Mouse (Mus musculus) T-cell, adult 2 months (primary cell): ENCODE measurements at regions not wholly inside any gene's neighbourhood (a gene's known extent, or its start where the extent isn't known, plus 50 kb on each side); places are given as distances from the start of the nearest gene placed in this dataset.

ENCODE experiments used
- DNase-seq: peaks from one replicate; pipeline ENCODE4 v3.0.0; 2022; ENCODE audit warnings: low spot score

DNA sequence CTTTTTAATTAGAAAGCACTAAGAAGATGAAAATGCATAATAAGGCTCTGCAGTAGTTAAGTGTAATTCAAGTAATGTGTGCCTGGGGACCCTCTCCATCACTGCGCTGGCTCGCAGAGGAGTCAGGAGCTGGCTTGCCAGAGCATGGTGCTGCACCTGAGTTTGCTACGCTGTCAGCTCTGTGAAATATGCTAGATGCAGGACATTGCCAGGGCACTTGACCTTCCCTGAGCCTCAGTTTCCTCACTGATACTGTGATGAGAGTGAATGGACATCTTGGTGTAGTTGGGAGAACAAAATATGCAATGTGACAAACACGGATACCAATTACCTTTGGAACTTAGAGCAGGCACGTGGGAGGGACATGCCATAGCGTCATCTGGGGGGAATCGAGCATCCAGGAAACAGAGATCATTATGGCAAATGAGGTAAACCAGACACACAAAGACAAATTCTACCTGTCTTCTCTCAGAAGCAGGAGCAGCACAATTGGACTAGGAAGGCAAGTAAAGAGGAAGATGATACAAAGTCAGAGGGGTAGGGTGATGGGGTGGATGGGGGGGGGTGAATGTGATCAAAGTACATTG is 133.6 kb upstream of the Slco3a1 start:
- DNase-seq = no peak

- no peak for DNase-seq
Measured at GRCm38 (mm10) chr7:74687303-74688115, 132.9 kb upstream of the Slco3a1 start.

GRCm38 (mm10) chr7:74683979-74684378 is 129.4 kb upstream of the Slco3a1 start:
- peak; percentile 13 for DNase-seq

DNA sequence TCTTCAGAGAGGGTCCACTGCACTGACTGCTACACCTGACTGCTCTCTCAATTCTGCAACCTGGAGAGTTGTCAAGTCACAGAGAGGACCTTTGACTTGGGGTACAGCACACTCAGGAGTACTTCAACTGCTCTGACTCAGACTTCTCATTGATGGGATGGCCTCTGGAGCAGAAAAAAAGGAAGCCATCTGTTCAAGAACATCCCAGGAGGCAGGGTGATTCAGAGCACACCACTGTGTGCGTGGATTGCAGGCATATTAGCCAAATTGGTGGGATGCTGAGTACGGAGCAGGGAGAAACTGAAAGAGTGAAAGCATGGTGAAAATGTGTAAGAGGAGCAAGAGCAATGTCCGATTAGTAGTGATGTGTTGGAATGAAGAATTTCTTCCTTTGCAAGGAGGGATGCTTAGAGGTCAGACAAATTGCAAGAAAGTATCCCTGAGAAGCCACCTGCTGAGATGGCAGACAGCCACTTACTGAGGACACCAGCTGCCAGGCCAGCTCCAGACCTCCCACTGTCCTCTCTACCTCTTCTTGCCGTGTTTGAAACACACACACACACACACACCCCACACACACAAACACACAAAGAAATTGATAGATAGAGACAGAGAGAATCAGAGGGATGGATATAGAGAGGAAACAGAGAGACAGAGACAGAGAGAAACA is 119.2 kb upstream of the Slco3a1 start:
- no peak for DNase-seq

DNA sequence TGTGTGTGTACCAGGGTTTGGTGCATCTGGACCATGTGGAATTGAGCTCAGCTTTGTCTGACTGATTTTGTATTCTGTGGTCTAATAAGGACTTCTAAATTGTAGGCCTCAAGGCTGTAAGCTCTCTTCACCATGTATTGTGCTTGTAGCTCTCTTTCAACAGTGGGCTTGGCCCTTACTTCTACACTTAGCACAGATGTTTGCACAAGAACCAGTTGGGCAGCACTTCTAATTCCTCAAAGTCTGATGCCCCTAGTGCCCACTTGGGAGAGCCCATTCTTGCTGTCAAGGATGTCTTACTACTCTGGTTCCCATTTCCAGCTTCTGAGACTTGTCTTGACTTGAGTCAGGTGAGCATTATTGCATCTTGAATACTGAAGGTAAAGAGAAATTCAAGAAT is 114.5 kb upstream of the Slco3a1 start:
- DNase-seq = no peak

GRCm38 (mm10) chr7:74667106-74667505 is 112.5 kb upstream of the Slco3a1 start:
- no peak for DNase-seq

DNA sequence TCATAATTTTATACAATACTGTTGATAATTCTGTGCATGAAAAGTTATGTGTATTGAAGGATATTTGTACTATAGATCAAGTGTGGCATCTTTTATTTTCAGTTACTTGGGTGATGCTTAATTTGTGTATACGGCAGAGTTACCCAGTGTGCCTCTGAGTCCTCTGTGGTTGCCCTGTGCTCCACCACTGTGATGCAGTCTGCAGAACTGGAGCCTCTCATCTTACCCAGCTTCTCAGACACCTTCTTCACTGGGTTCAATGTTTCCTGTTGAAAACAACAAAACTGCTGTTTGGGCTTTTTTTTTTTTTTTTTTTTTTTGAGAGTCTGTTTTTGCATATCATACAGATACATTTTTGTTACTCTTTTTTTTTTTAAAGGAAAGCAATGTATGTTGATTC is 109.2 kb upstream of the Slco3a1 start:
- peak; percentile 41 for DNase-seq

DNA sequence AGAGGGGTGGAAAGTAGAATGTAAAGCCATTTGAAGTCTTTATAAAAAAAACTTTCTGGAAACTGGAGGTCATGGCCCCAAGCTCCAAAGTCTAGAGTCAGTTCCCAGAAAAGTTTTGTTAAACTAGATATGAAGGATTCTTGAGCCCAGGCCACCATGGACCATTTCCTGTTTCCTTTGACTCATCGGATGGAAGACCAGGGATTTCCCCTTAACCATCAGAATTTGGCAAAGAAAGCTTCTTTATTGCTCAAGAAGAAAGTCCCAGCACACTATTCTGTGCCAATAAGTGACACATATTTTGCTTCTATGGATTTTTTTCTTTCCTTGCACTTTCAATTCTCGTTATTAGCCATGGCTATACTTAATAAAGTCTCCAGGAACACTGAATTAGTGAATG is 92.7 kb upstream of the Slco3a1 start:
- no peak for DNase-seq

GRCm38 (mm10) chr7:74640171-74640570 is 85.6 kb upstream of the Slco3a1 start:
- no peak for DNase-seq

DNA sequence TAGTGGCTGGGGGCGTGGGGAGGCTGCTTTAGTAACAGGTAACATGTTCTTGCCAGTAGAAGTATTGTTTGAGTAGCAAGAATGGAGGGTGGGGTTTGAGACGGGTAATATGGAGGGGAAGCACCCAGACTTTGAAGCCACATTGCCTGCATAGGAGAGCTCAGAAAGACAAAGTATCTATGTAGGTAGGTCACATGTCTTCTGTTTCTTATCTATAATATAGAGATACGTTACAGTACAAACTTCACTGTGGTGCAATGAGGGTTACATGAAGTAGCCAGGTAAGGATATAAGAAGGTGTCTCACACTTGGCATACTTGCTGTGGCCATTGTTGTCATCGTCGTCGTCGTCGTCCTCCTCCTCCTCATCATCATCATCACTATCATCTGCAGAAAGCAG is 77.6 kb upstream of the Slco3a1 start:
- no peak for DNase-seq

GRCm38 (mm10) chr7:74628799-74629468 is 74.4 kb upstream of the Slco3a1 start:
- DNase-seq = no peak
